Mouse (Mus musculus): ENCODE measurements around the gene Gm17332. TPM values are rescaled to one million over a fixed set of nuclear protein-coding genes. Genes with fewer than 3 reads are reported as not detected.
A peak's percentile ranks its signal among the peaks of the same experiment; 100 is the strongest.
"Not testable (repeated sequence)": the region's sequence is repeated elsewhere in the genome, so short reads cannot be mapped to it uniquely, and the experiment has no call there.

Gene Gm17332
- polyA plus RNA-seq (2015; fragmentation: Nextera tagmentation; extraction: Ambion mirVana): not detected in 2 replicates

- Histone ChIP-seq H3K27ac (no peak within 1 kb of the TSS), H3K9me3 (peaks cover 7% of the 10 kb centered on the region; the same call in 1 of the 2 replicates), H3K4me2 (no peak within 1 kb of the TSS), H3K27me3 (no peaks in the 10 kb centered on the region), H3K9ac (no peak within 1 kb of the TSS), H3K4me1 (no peaks in the 10 kb centered on the region), H3K4me3 (no peak within 1 kb of the TSS), H3K36me3 (no peaks in the 10 kb centered on the region)
- ATAC-seq (ENCODE audit: insufficient number of reproducible peaks, insufficient read depth, low FRiP score, low TSS enrichment, low read depth): no peak
These were observed at the start of gene Gm17332 for GRCm38 (mm10) chr11:31182362-31182761. TSS of gene Gm17332 (minus strand) at chr11:31182462.

DNA sequence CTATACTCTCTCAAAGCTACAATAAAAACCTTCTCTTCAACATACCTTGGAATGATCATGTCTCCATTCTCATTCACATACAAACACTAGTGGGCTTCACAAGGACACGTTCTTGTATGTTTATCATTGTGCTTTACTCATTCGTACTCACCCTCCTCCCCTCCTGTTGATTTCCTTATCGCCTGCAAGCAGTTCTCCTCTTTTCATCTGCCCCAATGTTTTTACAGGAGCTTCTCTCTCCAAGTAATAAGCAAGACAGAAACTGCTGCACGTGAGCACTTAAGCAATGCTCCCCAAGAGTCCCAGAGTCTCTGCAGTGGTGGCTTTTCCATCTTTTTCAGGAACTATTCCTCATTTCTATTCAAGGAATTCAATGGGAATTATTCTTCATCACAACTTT is 47.7 kb upstream of the Gm17332 start:
- H3K9ac ChIP-seq: no peak overlapping the region
- H3K4me1 ChIP-seq: no peaks in the 10 kb centered on the region
- H3K27ac ChIP-seq: no peak overlapping the region
- WGBS: 68% methylated on average over 4 of the region's 4 CpGs
- no peak overlapping the region for H3K4me2 ChIP-seq
- H3K9me3 ChIP-seq: no peaks in the 10 kb centered on the region
- H3K27me3 ChIP-seq: no peaks in the 10 kb centered on the region
- no peak for ATAC-seq (ENCODE audit: insufficient number of reproducible peaks, insufficient read depth, low FRiP score, low TSS enrichment, low read depth)
- no peak overlapping the region for H3K4me3 ChIP-seq
- H3K36me3 ChIP-seq: no peaks in the 10 kb centered on the region

DNA sequence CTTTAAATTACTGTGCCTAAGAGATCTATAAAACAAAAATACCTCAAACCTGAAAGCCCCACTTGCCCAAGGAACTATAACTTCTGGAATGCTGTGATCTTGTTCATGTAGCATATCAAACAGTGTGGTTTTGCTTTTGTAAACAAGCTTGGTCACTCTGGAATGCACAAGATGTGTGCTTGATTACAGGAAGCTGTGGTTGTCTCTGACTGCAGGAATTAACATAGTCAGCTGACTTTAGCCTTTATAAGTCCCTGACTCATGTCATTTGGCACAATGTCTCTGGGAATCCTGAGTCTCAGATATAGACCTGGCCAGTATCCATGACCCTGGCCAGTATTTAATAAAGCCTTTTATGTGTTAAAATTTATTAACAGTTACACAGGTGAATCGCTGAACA is 43.1 kb upstream of the Gm17332 start:
- WGBS: 85% methylated on average over 1 of the region's 1 CpGs
- H3K4me2 ChIP-seq: no peak overlapping the region
- ATAC-seq (ENCODE audit: insufficient number of reproducible peaks, insufficient read depth, low FRiP score, low TSS enrichment, low read depth): no peak
- H3K9me3 ChIP-seq: no peaks in the 10 kb centered on the region
- no peaks in the 10 kb centered on the region for H3K27me3 ChIP-seq
- H3K4me1 ChIP-seq: no peaks in the 10 kb centered on the region
- H3K36me3 ChIP-seq: no peaks in the 10 kb centered on the region
- no peak overlapping the region for H3K9ac ChIP-seq
- H3K27ac ChIP-seq: no peak overlapping the region
- H3K4me3 ChIP-seq: no peak overlapping the region

GRCm38 (mm10) chr11:31218009-31218408 is 35.7 kb upstream of the Gm17332 start:
- Histone ChIP-seq H3K4me1 (no peaks in the 10 kb centered on the region), H3K36me3 (no peaks in the 10 kb centered on the region), H3K9me3 (no peaks in the 10 kb centered on the region), H3K4me2 (no peak overlapping the region), H3K27ac (no peak overlapping the region), H3K27me3 (no peaks in the 10 kb centered on the region), H3K9ac (no peak overlapping the region), H3K4me3 (no peak overlapping the region)
- no peak for ATAC-seq (ENCODE audit: insufficient number of reproducible peaks, insufficient read depth, low FRiP score, low TSS enrichment, low read depth)

DNA sequence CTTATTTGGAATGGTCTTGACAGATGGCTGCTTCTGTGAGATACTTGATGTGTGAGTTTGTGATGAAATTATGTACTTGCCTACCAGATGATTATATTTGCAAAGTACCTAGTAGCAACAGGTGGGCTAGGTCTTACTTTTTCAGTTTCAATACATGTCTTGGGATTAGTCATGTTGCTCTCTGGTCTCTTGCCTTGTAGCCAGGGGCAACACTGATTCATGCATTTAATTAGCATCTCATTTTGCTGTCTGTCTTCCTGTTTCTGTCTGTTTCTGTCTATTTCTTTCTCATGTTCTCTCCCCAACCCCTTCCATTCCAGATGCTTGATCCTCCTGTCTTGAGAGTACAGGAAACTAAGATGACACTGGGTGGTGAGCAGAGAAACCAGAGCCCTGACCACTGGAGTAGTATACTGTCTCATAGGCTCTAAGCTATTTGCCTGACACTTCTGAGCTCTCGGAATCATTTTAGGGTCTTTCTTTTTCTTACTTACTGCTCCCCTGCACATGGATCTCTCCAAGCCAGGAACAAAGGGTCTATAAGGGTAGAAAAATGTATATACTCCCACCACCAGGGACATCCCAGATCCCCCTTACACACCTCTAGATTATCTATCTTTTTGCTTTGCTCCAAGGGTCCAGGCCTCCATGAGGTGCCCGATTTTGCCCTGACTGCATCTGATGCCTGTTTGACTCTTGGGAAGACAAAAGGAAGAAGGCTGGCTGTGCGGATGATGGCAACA is 13.5 kb upstream of the Gm17332 start:
- no peak for ATAC-seq (ENCODE audit: insufficient number of reproducible peaks, insufficient read depth, low FRiP score, low TSS enrichment, low read depth)
- Histone ChIP-seq H3K27ac (no peak overlapping the region), H3K36me3 (no peaks in the 10 kb centered on the region), H3K4me2 (no peak overlapping the region), H3K27me3 (no peaks in the 10 kb centered on the region), H3K9ac (no peak overlapping the region), H3K4me1 (no peaks in the 10 kb centered on the region), H3K9me3 (no peaks in the 10 kb centered on the region), H3K4me3 (no peak overlapping the region)
- 94% methylated on average over 3 of the region's 3 CpGs for whole genome bisulfite sequencing

DNA sequence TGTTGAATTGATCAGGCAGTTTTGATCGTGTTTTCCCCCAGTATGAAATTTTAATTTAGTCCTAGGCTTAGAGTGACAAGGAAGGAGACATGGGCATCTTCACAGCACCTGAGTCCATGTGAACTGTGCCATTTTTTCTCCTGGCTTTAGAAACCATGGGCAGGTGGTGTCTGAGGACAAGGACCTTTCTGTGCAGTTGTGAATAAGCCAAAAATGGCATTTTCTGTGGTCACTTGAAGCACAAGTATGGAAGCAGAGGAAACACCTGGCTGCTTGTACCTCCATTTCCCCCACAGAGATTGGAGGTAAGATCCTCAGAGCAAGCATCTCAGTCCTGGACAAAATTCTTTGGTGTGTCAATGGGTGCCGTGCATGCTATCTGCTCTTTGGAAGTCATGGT is 12.5 kb upstream of the Gm17332 start:
- WGBS: 90% methylated on average over 2 of the region's 2 CpGs
- Histone ChIP-seq H3K27ac (no peak overlapping the region), H3K36me3 (no peaks in the 10 kb centered on the region), H3K27me3 (no peaks in the 10 kb centered on the region), H3K9ac (no peak overlapping the region), H3K4me1 (no peaks in the 10 kb centered on the region), H3K4me2 (no peak overlapping the region), H3K4me3 (no peak overlapping the region), H3K9me3 (no peaks in the 10 kb centered on the region)
- no peak for ATAC-seq (ENCODE audit: insufficient number of reproducible peaks, insufficient read depth, low FRiP score, low TSS enrichment, low read depth)

- no peaks in the 10 kb centered on the region for H3K27me3 ChIP-seq
- H3K9me3 ChIP-seq: no peaks in the 10 kb centered on the region
- H3K27ac ChIP-seq: no peak overlapping the region
- peaks cover 5% of the 10 kb centered on the region for H3K4me1 ChIP-seq
- H3K9ac ChIP-seq: no peak overlapping the region
- peak overlapping the region; percentile 67 for H3K4me2 ChIP-seq
- H3K36me3 ChIP-seq: no peaks in the 10 kb centered on the region
- no peak overlapping the region for H3K4me3 ChIP-seq
- WGBS: 17% methylated on average over 4 of the region's 4 CpGs
- ATAC-seq (ENCODE audit: insufficient number of reproducible peaks, insufficient read depth, low FRiP score, low TSS enrichment, low read depth): no peak
These were observed 12.1 kb downstream of the Gm17332 start for GRCm38 (mm10) chr11:31170052-31170646.

GRCm38 (mm10) chr11:31169161-31170051 is 12.9 kb downstream of the Gm17332 start:
- H3K9me3 ChIP-seq: no peaks in the 10 kb centered on the region
- peaks cover 5% of the 10 kb centered on the region for H3K4me1 ChIP-seq
- ATAC-seq (ENCODE audit: insufficient number of reproducible peaks, insufficient read depth, low FRiP score, low TSS enrichment, low read depth): peak; percentile 75
- H3K9ac ChIP-seq: peak overlapping the region; percentile 55
- WGBS: 4% methylated on average over 21 of the region's 21 CpGs
- peak overlapping the region; percentile 67 for H3K4me2 ChIP-seq
- peak overlapping the region; percentile 48 for H3K4me3 ChIP-seq
- no peaks in the 10 kb centered on the region for H3K36me3 ChIP-seq
- no peaks in the 10 kb centered on the region for H3K27me3 ChIP-seq
- no peak overlapping the region for H3K27ac ChIP-seq

- Histone ChIP-seq H3K27me3 (no peaks in the 10 kb centered on the region), H3K36me3 (no peaks in the 10 kb centered on the region), H3K4me1 (peaks cover 5% of the 10 kb centered on the region), H3K9me3 (no peaks in the 10 kb centered on the region), H3K9ac (no peak overlapping the region), H3K4me3 (peak overlapping the region; percentile 48), H3K27ac (no peak overlapping the region), H3K4me2 (peak overlapping the region; percentile 67)
- ATAC-seq (ENCODE audit: insufficient number of reproducible peaks, insufficient read depth, low FRiP score, low TSS enrichment, low read depth): no peak
- 38% methylated on average over 2 of the region's 2 CpGs for WGBS
These were observed 13.5 kb downstream of the Gm17332 start for GRCm38 (mm10) chr11:31168831-31169160.

DNA sequence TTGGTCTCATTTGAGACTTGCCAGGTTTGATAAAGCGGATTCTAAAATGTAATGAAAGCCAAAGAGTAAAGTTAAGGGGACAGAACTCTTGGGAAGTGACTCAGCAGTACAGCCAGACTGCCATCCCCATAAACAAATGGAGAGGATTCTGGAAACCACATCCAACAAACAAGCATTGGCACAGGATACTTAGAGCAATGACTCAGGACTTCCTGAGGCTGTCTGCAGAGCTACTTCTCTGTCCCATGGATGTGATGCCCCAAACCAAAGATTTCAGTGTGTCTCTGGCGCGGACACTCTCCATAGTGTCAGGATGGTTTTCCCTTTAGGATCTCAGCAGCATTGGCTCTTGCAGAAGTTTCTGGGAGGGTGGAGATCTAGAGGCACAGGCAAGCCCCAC is 25.2 kb downstream of the Gm17332 start:
- 90% methylated on average over 3 of the region's 3 CpGs for WGBS

DNA sequence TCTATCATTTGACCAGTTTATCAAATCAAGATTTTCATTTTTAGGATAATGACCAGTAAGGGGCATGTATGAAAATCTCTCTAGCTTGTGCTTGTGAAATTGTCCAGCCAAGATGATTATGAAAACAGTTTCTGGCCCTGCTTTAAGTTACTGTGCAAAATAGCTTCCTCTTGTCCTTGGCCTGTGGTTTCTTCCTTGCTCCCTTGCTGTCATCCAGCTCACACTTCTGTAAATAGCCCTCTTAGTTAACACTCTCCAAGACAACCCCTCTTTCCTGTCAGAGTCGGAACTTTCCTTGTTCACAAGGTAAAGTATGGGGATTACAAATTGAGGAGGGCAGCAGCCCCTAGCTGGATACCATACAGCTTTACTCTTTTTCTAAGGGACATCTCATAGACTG is 43.9 kb downstream of the Gm17332 start:
- not testable (repeated sequence) for H3K9ac ChIP-seq; H3K27ac ChIP-seq; H3K4me3 ChIP-seq; H3K27me3 ChIP-seq; H3K9me3 ChIP-seq; H3K4me1 ChIP-seq; ATAC-seq (ENCODE audit: insufficient number of reproducible peaks, insufficient read depth, low FRiP score, low TSS enrichment, low read depth); H3K4me2 ChIP-seq; H3K36me3 ChIP-seq
- WGBS: 80% methylated on average over 1 of the region's 1 CpGs

More for the DNA sequence above, 25.2 kb downstream of the Gm17332 start:
- Histone ChIP-seq H3K9me3 (no peaks in the 10 kb centered on the region), H3K4me1 (no peaks in the 10 kb centered on the region), H3K27me3 (no peaks in the 10 kb centered on the region), H3K4me3 (no peak overlapping the region), H3K36me3 (no peaks in the 10 kb centered on the region), H3K4me2 (no peak overlapping the region), H3K27ac (no peak overlapping the region), H3K9ac (no peak overlapping the region)
- ATAC-seq (ENCODE audit: insufficient number of reproducible peaks, insufficient read depth, low FRiP score, low TSS enrichment, low read depth): no peak

GRCm38 (mm10) chr11:31134824-31135223 is 47.4 kb downstream of the Gm17332 start:
- not testable (repeated sequence) for H3K36me3 ChIP-seq; H3K4me2 ChIP-seq; ATAC-seq (ENCODE audit: insufficient number of reproducible peaks, insufficient read depth, low FRiP score, low TSS enrichment, low read depth); H3K27ac ChIP-seq; H3K4me3 ChIP-seq; H3K9me3 ChIP-seq; H3K4me1 ChIP-seq; H3K9ac ChIP-seq; H3K27me3 ChIP-seq
- WGBS: 78% methylated on average over 1 of the region's 1 CpGs

Data from embryonic facial prominence, embryonic 13.5 days (tissue).